ENCODE assay signal across 8 mouse cellular contexts in the genomic region with DNA sequence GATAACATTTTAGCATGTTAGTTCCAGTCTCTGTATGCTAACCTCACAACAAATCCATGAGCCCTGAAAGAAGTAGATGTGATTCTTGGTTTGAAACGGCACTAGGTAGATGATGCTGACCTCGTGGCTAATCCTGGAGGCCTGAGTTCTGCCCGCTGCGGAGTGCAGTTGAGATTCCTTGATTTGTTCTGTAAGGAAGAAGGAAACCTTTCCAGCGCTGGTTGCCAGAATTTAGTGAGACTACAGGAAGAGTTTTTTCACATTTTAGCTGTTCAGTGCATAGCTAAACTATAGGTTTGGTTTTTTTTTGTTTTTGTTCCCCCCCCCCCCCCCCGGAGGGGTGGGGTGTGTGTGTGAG. TPM values are rescaled to one million over a fixed set of nuclear protein-coding genes. Genes with fewer than 3 reads are reported as not detected.
DNase-seq lines count a peak whose midpoint lies in the region; ATAC-seq and TF ChIP-seq lines count a peak whose summit lies in the region.

No protein-coding gene starts in this region.

- H3K27me3 ChIP-seq in ES-Bruce4 (ENCODE audit: control insufficient read depth, insufficient read depth, low read length, poor library complexity, severe bottlenecking): no peaks in the 10 kb centered on the region
- no peaks in the 10 kb centered on the region for H3K27me3 ChIP-seq in heart, embryonic 16.5 days (ENCODE audit: control insufficient read depth, insufficient read depth, low read length)
- H3K27me3 ChIP-seq in liver, postnatal 0 days (ENCODE audit: insufficient read depth, low read length): no peaks in the 10 kb centered on the region

- WGBS in heart, embryonic 16.5 days: 21% methylated on average over 6 of the region's 6 CpGs
- 39% methylated on average over 6 of the region's 6 CpGs for WGBS in liver, postnatal 0 days (ENCODE audit: insufficient replicate concordance)

- H3K4me2 ChIP-seq in heart, embryonic 16.5 days (ENCODE audit: low read depth, low read length): peak overlapping the region; percentile 86
- H3K4me2 ChIP-seq in liver, postnatal 0 days (ENCODE audit: low read depth, low read length): peak overlapping the region; percentile 81

- no peak for TF ChIP-seq EP300 in ES-Bruce4 (IDR thresholded peaks at IDR 0.05; ENCODE audit: insufficient read depth, low read depth, low read length)
- no peak for TF ChIP-seq EP300 in liver, postnatal 0 days (IDR thresholded peaks at IDR 0.05; ENCODE audit: low read depth)

- no peak for TF ChIP-seq POLR2A in ES-Bruce4 (IDR thresholded peaks at IDR 0.05; ENCODE audit: insufficient read depth, low read length)

- DNase-seq in gastrocnemius, adult 2 months: no peak
- DNase-seq in gastrocnemius, postnatal 4 days (ENCODE audit: low spot score in 2 of 2): no peak
- no peak for DNase-seq in liver, postnatal 0 days
- DNase-seq in right cerebral cortex, postnatal 36 days (ENCODE audit: low spot score in 2 of 2): no peak
- DNase-seq in layer of hippocampus, postnatal 25 days (ENCODE audit: extremely low spot score in 1 of 2, low spot score in 1 of 2): no peak
- no peak for DNase-seq in gastrocnemius, postnatal 36 days

- H3K4me1 ChIP-seq in ES-Bruce4 (ENCODE audit: control insufficient read depth, insufficient read depth, low read length): peaks cover 2% of the 10 kb centered on the region
- H3K4me1 ChIP-seq in heart, embryonic 16.5 days (ENCODE audit: control insufficient read depth, insufficient read depth, low read length): peaks cover 21% of the 10 kb centered on the region
- peaks cover 17% of the 10 kb centered on the region for H3K4me1 ChIP-seq in liver, postnatal 0 days (ENCODE audit: insufficient read depth)

- ATAC-seq in heart, embryonic 16.5 days (replicated peaks; ENCODE audit: extremely low read depth, insufficient read depth, low FRiP score): no peak
- no peak for ATAC-seq in liver, postnatal 0 days

- H3K4me3 ChIP-seq in gastrocnemius, adult 2 months: peak overlapping the region; percentile 98
- peak overlapping the region; percentile 60 for H3K4me3 ChIP-seq in ES-Bruce4 (ENCODE audit: low read depth, low read length)
- peak overlapping the region; percentile 98 for H3K4me3 ChIP-seq in heart, embryonic 16.5 days (ENCODE audit: low read length)
- peak overlapping the region; percentile 89 for H3K4me3 ChIP-seq in liver, postnatal 0 days (ENCODE audit: low read depth, low read length)

- no peaks in the 10 kb centered on the region for H3K9me3 ChIP-seq in ES-Bruce4 (replicated peaks; ENCODE audit: control insufficient read depth, insufficient read depth, low read length, poor library complexity, severe bottlenecking)
- H3K9me3 ChIP-seq in heart, embryonic 16.5 days (replicated peaks; ENCODE audit: control insufficient read depth, low read length): no peaks in the 10 kb centered on the region
- no peaks in the 10 kb centered on the region for H3K9me3 ChIP-seq in liver, postnatal 0 days (ENCODE audit: low read length)

- intact Hi-C loops in gastrocnemius, adult 2 months (cut with DNase I): no loop called here
- intact Hi-C loops in gastrocnemius, postnatal 36 days (cut with DNase I): no loop called here

- TF ChIP-seq CTCF in gastrocnemius, adult 2 months (IDR thresholded peaks at IDR 0.05): no peak
- no peak for TF ChIP-seq CTCF in ES-Bruce4 (IDR thresholded peaks at IDR 0.05; ENCODE audit: low read depth, low read length)
- TF ChIP-seq CTCF in liver, postnatal 0 days (IDR thresholded peaks at IDR 0.05; ENCODE audit: low read depth): no peak

- H3K36me3 ChIP-seq in ES-Bruce4 (ENCODE audit: control insufficient read depth, insufficient read depth, low read length, poor library complexity, severe bottlenecking): peaks cover 12% of the 10 kb centered on the region
- 0 out of 2 replicates have a peak, but pooled peaks cover 3% of the 10 kb centered on the region for H3K36me3 ChIP-seq in heart, embryonic 16.5 days (ENCODE audit: control insufficient read depth, insufficient read depth)
- peaks cover 9% of the 10 kb centered on the region; the same call in 1 of the 2 replicates for H3K36me3 ChIP-seq in liver, postnatal 0 days (replicated peaks; ENCODE audit: insufficient read depth, low read length)

- peak overlapping the region; percentile 88 for H3K9ac ChIP-seq in ES-Bruce4 (ENCODE audit: low read depth, poor library complexity, severe bottlenecking)
- peak overlapping the region; percentile 94 for H3K9ac ChIP-seq in heart, embryonic 16.5 days (ENCODE audit: low read length)
- H3K9ac ChIP-seq in liver, postnatal 0 days (replicated peaks): peak overlapping the region; percentile 91

- H3K27ac ChIP-seq in gastrocnemius, adult 2 months: peak overlapping the region; percentile 100
- H3K27ac ChIP-seq in ES-Bruce4 (ENCODE audit: insufficient read depth, low read length): no peak overlapping the region
- H3K27ac ChIP-seq in heart, embryonic 16.5 days (ENCODE audit: low read length): peak overlapping the region; percentile 95
- peak overlapping the region; percentile 98 for H3K27ac ChIP-seq in liver, postnatal 0 days (ENCODE audit: low read depth)

RNA-seq across cellular contexts. Expression of a gene that starts 1.3 kb away (rescaled TPM):
- total RNA-seq in gastrocnemius, adult 2 months (2021): 100 to 1,000 TPM; 134 to 157 TPM
- total RNA-seq in gastrocnemius, postnatal 4 days (2021): 100 to 1,000 TPM; 104 to 109 TPM
- 179 and 189 TPM in 2 replicates for polyA plus RNA-seq in ES-Bruce4 (2011; ENCODE audit: insufficient read depth, insufficient read length, low read depth, missing spikeins)
- 95.8 and 104 TPM in 2 replicates for polyA plus RNA-seq in heart, embryonic 16.5 days (2015; fragmentation: Nextera tagmentation; extraction: Ambion mirVana)
- 47.4 and 55.4 TPM in 2 replicates for polyA plus RNA-seq in liver, postnatal 0 days (2015; fragmentation: Nextera tagmentation; extraction: Ambion mirVana)
- 10 to 100 TPM; 66.1 to 72.9 TPM for total RNA-seq in layer of hippocampus, postnatal 25 days (2021)
- total RNA-seq in gastrocnemius, postnatal 36 days (2021): 100 to 1,000 TPM; 129 to 141 TPM

RNA-seq across cellular contexts. Expression of a gene that starts 32.2 kb away (rescaled TPM):
- total RNA-seq in gastrocnemius, adult 2 months (2021): 10 to 100 TPM; 14.7 to 23.0 TPM
- 10 to 100 TPM; 20.9 to 25.6 TPM for total RNA-seq in gastrocnemius, postnatal 4 days (2021)
- 54.0 and 56.7 TPM in 2 replicates for polyA plus RNA-seq in ES-Bruce4 (2011; ENCODE audit: insufficient read depth, insufficient read length, low read depth, missing spikeins)
- 26.9 and 33.6 TPM in 2 replicates for polyA plus RNA-seq in heart, embryonic 16.5 days (2015; fragmentation: Nextera tagmentation; extraction: Ambion mirVana)
- 21.7 TPM in 2 replicates for polyA plus RNA-seq in liver, postnatal 0 days (2015; fragmentation: Nextera tagmentation; extraction: Ambion mirVana)
- total RNA-seq in layer of hippocampus, postnatal 25 days (2021): 10 to 100 TPM; 69.0 to 75.9 TPM
- 10 to 100 TPM; 13.2 to 15.0 TPM for total RNA-seq in gastrocnemius, postnatal 36 days (2021)

RNA-seq across cellular contexts. Expression of a gene that starts 35.0 kb away (rescaled TPM):
- total RNA-seq in gastrocnemius, adult 2 months (2021): 10 to 100 TPM; 35.2 to 43.2 TPM
- 10 to 100 TPM; 49.3 to 52.6 TPM for total RNA-seq in gastrocnemius, postnatal 4 days (2021)
- polyA plus RNA-seq in ES-Bruce4 (2011; ENCODE audit: insufficient read depth, insufficient read length, low read depth, missing spikeins): 55.5 and 57.9 TPM in 2 replicates
- 40.5 and 42.6 TPM in 2 replicates for polyA plus RNA-seq in heart, embryonic 16.5 days (2015; fragmentation: Nextera tagmentation; extraction: Ambion mirVana)
- 13.8 and 15.3 TPM in 2 replicates for polyA plus RNA-seq in liver, postnatal 0 days (2015; fragmentation: Nextera tagmentation; extraction: Ambion mirVana)
- total RNA-seq in layer of hippocampus, postnatal 25 days (2021): 10 to 100 TPM; 33.3 to 34.5 TPM
- 10 to 100 TPM; 36.6 to 38.9 TPM for total RNA-seq in gastrocnemius, postnatal 36 days (2021)
